Mouse (Mus musculus): ENCODE measurements around the gene Znrf1.

The Znrf1 gene

GRCm38 (mm10) chr8:111535491-111535890 is 406 bp upstream of the Znrf1 start:
- DNase-seq: no peak

DNA sequence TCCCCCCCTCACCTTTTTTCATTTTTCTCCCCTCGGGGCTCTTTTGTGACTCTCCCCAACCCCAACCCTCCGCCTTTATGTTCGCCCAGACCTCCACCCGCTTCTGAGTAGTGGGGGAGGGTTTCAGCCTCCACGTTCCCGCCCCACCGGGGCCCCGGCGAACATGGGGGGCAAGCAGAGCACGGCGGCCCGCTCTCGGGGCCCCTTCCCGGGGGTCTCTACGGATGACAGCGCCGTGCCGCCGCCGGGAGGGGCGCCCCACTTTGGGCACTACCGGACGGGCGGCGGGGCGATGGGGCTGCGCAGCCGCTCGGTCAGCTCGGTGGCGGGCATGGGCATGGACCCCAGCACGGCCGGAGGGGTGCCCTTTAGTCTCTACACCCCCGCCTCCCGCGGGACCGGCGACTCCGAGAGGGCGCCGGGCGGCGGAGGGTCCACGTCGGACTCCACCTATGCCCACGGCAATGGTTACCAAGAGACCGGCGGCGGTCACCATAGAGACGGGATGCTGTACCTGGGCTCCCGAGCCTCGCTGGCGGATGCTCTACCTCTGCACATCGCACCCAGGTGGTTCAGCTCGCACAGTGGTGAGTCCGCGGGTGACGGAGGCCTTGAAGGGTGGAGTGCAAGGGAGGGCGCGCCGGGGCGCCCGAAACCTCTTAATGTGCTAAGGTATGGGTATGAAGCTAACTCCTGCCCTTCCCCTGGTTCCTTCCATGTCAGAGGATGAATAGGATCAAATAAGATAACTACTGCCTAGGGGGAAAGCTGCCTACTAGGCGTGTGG is 1.3 kb downstream of the Znrf1 start:
- peak; percentile 63 for DNase-seq

DNA sequence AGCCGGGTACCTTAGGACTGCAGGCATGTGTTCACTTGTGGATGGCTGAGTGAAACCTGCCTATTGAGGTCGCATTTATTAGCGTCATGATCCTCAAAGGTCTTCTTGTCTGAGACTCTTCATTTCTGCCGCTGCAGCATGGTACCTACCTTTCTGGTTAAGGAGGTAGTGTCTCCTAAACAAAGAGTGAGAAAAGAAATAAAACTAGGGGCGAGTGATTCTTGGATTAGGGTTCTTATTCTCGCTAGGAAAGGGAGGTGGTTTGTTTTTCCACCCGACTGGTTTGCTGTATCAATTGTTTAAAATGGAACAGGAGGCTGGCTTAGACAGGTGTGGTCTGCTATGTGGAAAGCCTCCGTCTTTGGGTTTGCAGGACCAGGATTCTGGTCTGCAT is 1.9 kb downstream of the Znrf1 start:
- DNase-seq: no peak

DNA sequence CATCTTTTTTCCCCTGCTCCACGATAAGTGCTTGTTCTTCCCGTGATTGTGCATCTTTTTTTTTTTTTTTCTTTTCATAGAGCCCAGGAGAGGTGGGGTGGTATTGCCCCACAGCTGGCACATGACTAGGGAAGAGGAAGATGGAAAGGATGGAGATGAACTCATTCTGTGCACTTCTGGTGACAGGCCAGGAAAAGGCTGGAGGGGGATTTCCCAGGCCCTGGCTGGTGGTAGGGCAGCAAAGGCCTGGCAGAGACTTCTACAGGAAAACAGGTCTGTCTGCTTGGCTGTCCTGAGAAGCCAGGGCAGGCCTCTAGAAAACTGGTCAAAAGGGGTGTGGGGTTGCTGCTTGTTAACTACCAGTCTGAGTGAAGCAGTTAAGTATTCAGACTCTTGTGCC is 2.3 kb downstream of the Znrf1 start:
- DNase-seq: peak; percentile 54

DNA sequence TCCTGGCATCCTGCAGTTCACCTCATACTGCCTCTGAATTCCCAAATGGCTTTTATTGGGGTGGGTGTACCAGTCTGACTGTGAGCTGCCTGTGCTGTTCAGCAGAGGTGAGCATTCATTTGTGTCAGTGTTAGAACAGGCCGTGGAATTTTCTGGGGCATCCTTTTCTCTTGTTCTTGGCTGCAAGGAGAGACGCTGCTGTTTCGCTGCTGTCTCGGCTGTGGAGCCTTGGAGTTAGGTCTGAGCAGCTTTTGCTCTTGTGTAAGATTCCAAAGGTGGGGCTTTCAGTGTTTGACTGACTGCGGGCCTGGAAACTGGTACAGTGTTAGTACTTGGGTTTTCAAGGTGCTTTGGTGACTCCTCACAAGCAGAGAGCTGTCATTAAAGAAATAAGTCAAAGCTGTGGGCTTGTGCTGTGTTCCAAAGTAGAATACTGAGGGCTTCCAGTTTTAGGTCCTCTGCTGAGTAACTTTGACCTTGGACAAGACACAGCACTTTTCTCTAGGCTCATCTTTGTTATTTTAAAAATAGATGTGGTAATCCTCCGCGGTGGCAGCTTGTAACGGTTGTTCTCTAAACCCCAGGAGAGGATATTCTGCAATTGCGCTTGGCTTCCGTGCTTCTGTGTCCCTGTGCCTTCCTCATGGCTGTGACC is 3.7 kb downstream of the Znrf1 start:
- DNase-seq: no peak

DNA sequence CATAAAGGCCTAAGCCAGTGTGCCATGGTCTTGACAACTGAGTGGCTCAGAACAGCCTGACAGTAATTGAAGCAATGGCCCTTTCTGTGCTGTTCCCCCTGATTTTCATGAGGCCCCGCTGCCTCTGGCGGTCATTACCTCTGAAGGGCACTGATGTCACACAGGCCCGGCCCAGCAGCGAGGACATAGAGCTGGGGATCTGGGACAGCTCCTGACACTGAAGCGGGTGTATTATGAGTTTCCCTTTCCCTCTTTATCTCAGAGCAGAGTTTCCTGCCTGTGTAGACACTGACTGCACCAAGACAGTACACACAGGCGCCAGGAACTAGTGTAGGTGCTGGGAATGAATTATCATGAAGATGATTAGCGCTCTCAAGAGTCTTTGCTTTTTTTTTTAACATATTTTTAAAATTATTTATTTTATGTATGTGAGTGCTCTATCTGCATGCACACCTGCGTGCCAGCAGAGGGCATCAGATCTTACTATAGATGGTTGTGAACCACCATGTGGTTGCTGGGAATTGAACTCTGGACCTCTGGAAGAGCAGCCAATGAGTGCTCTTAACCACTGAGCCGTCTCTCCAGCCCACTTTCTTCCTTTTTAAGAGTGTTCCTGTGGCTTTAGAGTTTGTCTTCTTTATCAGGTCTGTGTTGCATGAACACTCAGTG is 7.9 kb downstream of the Znrf1 start:
- no peak for DNase-seq

DNA sequence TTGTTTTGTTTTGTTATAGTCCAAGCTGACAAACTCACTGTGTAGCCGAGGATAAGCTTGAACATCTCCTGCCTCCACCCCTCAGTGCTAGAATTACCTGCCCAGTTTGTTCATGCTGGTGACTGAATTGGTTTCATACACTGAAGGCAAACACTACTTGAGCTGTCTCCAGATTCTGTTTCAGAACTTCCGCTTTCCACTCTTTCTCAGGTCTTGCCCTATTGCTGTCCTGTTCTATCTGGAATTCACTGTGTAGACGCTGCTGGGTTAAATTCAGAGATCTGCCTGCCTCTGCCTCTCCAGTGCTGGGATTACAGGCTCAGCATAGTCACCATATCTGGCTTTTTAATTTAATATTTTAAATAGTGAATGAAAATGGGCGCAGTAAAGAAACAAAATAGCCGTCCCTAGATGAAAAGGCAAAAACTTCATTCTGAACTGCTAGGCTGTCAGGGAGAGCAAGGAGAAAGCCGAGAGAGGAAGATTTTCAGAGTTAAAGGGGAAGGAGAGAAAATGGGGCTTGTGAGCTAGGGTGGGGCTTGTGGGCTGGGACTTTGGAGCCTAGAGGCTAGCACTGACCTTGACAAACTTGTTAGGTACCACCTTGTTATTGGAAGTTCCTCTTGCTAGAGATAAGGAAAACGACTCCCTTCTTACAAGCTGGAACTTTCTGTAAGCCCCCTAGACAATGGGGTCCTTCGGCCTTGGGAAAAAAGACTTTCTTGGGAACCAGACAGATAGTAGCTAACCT is 9.7 kb downstream of the Znrf1 start:
- DNase-seq: no peak

- DNase-seq: no peak
These were observed 11.2 kb downstream of the Znrf1 start for GRCm38 (mm10) chr8:111547144-111547543.

DNA sequence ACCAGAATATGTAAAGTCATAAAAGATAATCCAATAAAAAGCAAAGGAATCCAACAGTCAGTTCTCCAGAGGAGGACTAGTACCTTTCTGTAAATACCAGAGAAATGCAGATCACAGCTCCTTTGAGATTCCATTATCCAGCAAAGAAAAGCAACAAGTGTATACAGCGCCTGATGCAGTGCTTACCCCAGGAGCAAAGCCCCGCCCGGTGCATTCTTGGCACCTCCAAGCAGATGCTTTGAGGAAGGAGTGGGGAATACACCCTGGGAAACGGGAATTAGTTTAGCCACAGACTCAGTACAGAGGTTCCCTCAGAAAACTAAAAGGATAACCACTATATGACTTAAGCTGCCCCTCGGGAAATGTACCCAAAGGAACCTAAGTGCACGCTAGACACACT is 12.3 kb downstream of the Znrf1 start:
- DNase-seq: no peak

DNA sequence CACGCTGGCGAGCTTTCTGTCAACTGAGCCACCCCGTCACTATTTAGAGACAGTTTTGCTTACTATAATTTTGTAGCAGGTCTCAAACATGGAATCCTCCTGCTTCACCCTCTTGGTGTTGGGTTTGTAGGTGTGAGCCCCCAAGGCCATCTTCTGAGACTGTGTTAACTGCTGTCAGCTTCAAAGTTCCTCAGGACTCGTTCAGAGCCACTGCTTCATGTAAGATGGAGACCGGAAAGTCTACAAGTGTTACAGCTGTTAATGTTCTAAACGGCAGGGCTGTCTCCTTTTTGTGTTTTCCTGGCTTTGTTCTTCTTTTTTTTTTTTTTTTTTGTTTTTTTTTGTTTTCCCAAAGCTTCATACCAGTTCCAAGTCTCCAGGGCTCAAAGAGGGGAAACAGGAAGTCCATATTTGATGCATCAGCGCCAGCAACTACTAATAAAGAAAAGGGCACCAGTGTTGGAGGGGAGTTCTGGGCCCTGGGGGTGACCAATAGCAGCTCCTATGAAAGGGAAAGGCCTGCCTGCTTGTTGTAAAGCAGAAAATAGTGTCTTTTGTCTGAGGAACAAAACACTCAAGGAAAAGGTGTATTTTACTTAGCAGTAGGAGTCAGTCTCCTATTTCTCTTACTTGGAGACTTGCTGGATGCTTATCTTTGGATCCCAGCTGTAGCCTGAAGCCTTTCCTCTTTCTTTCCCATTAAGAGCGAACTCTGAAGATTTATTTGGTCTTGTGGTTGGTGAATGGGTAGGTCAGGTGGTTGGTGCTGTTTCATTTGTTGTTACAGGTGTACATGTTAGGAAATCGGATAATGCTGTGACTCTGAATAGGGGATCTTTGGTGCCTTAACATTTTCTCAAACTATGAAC is 14.3 kb downstream of the Znrf1 start:
- DNase-seq: no peak

DNA sequence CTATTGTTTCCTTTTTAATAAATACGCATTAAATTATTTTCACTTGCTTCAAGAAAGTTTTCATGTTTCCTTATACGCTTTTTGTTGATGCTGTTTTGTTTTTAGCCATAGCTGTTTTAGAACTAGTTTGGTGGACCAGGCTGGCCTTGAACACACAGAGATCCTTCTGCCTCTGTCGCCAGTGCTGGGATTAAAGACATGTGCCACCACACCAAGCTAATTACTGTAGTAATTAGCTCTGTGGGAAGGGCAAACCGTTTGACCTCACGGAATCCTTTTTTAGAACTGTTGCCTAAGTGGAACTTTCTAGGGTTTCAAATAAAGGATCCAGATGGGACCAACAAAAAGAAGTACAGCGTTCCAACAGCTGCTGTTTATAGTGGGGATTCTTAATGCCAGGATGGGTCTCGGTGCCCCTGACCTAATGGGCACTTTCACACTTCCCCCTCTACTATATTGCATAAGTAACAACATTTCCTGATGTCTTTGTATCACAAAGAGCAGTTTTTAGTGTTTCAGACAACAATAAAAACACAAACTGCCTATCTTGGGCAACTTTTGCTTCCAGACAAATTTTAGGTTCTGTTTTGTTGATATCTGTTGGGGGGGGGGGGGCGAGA is 15.7 kb downstream of the Znrf1 start:
- no peak for DNase-seq

GRCm38 (mm10) chr8:111561824-111562223 is 25.9 kb downstream of the Znrf1 start:
- no peak for DNase-seq

DNA sequence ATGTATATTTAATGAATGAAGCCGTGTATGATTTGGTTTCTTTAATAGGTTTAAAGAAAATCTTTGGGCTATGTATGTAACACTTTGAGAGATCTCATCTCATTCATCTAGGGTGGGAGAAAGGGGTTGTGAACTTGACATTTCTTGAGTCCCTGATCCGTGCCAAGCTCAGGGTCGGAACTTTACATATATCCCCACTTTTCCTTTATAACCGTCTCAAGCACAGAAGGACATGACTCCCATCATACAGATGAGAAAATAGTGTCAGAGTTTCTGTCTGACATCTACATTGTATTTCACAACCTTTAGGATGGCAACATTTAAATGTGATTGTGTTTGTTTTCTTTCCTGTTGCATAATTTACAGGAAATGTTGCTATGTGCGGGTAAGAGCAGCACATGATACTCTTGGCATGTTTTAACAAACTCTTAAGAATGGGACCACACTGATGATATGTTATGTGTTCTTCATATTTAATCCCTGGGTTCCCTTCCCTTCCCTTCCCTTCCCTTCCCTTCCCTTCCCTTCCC is 26.4 kb downstream of the Znrf1 start:
- no peak for DNase-seq

DNA sequence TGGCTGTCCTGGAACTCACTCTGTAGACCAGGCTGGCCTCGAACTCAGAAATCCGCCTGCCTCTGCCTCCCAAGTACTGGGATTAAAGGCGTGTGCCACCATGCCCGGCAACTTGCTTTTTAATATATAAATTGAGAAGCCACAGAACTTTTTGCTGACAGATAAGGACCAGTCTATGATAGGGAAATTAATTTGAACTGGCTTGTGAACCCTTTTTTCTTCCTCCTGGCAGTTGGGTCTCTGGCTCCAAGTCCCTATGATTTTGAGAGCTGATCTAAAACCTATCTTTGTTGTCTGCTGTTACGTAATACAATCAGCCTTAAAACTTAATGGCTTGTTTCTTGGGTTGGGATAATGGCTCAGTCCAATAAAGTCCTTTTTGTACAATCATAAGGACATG is 27.2 kb downstream of the Znrf1 start:
- no peak for DNase-seq

DNA sequence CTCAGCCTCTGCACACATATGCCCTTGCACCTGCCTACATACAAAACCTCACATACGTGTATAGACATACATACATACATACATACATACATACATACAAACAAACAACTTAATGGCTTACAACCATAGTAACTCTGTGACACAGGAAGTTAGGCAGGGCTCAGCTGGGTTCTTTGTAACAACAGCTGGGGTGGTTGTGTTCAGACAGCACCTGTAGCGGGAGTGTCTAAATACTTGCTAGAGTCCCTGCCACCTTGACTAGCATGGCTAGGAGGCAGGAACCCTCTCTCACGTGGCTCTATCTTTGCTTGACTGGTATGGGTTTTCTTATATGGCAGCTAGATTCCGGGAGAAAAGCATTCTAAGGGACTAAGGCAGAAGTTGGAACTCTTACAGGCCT is 27.8 kb downstream of the Znrf1 start:
- DNase-seq: no peak

GRCm38 (mm10) chr8:111564093-111564492 is 28.2 kb downstream of the Znrf1 start:
- DNase-seq: no peak

- no peak for DNase-seq
These were observed 29.9 kb downstream of the Znrf1 start for GRCm38 (mm10) chr8:111565784-111566191.

- no peak for DNase-seq
These were observed 30.4 kb downstream of the Znrf1 start for GRCm38 (mm10) chr8:111566326-111566725.

- DNase-seq: peak; percentile 72
These were observed 31.7 kb downstream of the Znrf1 start for GRCm38 (mm10) chr8:111567571-111567970.

GRCm38 (mm10) chr8:111568029-111568428 is 32.1 kb downstream of the Znrf1 start:
- no peak for DNase-seq

DNA sequence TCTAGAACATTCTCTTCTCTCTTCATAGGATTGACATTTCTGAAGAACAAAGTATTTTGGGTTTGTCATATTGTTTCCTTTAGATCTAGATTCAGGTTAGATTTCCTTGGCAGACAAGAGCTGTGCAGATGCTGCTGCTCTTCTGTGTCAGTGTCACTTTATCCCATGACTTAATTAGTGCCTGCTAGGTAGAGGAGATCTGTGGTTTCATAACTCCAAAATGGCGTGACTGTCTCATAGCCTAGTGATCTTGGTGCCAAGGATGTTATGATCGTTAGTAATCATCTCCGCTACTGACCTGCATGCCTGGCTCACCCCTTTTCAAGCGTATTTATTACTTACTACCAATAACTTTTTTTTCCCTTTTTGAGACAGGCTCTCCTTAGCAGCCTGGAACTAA is 34.0 kb downstream of the Znrf1 start:
- no peak for DNase-seq

- no peak for DNase-seq
These were observed 34.5 kb downstream of the Znrf1 start for GRCm38 (mm10) chr8:111570432-111570831.
